Mouse (Mus musculus) E14TG2a.4 (cell line): Measurements from ENCODE around the gene Znrf1.

ENCODE experiments used
- CTCF ChIP-seq: conservative IDR thresholded peaks from 2 replicates; pipeline ENCODE4 v1.5.1; 2014; ENCODE audit warnings: low read length
- NANOG ChIP-seq: IDR thresholded peaks from 2 replicates; pipeline ENCODE4 v1.6.1; 2014; ENCODE audit warnings: borderline replicate concordance, low read length, mixed read lengths
- POU5F1 ChIP-seq: IDR thresholded peaks from 2 replicates; pipeline ENCODE4 v1.6.1; 2014; ENCODE audit warnings: low read length, borderline replicate concordance

GRCm38 (mm10) chr8:111531191-111531590 is 4.7 kb upstream of the Znrf1 start:
- TF ChIP-seq CTCF, result no peak
- no peak for TF ChIP-seq POU5F1
- no peak for TF ChIP-seq NANOG
